Mouse (Mus musculus) megakaryocyte, embryonic 14.5 days (primary cell): ENCODE results near the gene Hacl1.

Experiments used
- FLI1 ChIP-seq: IDR thresholded peaks from 2 replicates; pipeline ENCODE4 v1.6.1; 2012; ENCODE audit warnings: low read length, inconsistent platforms, mixed read lengths
- GATA1 ChIP-seq: IDR thresholded peaks from 3 replicates; pipeline ENCODE4 v1.6.1; 2012; ENCODE audit warnings: mixed read lengths, low read length, inconsistent platforms, borderline replicate concordance

DNA sequence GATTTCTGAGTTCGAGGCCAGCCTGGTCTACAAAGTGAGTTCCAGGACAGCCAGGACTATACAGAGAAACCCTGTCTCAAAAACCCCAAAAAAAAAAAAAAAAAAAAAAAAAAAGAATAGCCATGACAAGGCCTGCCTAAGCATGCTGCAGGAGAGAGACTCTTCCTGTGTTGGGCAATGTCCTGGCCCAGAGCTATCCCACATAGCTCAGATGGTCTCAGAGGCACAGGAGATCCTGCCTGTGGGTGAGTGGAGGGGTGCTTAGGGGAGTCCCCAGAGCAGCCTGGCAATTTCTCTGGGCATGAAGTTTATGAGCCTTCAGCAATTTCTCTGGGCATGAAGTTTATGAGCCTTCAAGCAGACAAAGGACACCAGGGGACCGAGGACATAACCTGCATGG lies 42.5 kb upstream of the Hacl1 start:
- TF ChIP-seq GATA1 = no peak
- TF ChIP-seq FLI1 = no peak
